Mouse (Mus musculus): ENCODE data around the gene Cd86.

Cd86 gene

DNA sequence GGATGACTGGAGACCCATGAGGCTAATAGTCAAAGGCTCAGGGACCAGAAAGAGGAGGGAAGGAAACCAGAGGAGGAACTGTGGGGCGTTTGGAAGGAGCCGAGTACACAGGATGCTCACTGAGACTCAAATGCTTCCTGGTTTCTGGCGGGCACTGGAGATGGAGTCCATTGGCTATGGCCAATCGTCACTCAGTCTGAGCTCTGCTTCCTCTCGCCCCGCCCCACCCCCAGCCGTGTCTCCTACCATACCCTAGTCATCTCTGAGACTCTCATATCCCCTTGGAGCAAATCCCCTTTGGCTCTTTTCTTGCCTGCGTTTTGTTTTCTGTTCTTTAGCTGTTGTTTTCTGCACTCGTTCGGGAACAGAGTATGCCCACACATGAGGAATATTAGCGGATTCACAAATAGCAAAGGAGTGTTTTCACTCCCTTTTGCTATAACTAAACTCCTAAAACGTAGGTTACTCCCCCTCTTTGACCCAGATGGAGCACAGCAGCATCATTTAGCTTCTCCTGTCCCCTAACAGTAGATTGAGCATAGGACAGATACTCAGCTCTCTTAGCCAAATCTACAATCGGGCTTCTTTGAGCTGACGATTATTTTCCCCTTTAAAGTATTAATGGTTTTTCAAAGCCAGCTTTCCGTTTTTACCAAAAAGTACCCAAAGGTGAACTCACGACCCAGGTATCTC lies 25.9 kb downstream of the Cd86 start:
- no peak for TF ChIP-seq GATA4 (IDR thresholded peaks at IDR 0.05; ENCODE audit: insufficient replicate concordance, low read length)

DNA sequence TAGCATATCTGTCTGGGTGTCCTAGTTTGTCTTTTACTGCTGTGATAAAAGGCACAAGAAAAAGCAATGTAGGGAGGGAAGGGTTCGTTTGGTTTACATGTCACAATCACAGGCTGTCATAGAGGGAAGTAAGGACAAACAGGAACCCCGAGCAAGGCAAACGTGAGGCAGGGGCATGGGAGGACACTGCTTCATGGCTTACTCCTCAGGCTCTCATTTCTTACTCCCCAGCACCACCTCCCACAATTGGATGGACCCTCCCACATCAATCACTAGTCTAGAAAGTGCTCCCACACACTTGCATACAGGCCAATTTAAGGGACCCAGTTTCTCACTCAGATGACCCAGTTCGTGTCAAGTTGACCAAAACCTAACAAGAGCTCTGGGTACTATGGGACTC lies 29.1 kb downstream of the Cd86 start:
- TF ChIP-seq GATA4 (IDR thresholded peaks at IDR 0.05; ENCODE audit: insufficient replicate concordance, low read length): no peak

DNA sequence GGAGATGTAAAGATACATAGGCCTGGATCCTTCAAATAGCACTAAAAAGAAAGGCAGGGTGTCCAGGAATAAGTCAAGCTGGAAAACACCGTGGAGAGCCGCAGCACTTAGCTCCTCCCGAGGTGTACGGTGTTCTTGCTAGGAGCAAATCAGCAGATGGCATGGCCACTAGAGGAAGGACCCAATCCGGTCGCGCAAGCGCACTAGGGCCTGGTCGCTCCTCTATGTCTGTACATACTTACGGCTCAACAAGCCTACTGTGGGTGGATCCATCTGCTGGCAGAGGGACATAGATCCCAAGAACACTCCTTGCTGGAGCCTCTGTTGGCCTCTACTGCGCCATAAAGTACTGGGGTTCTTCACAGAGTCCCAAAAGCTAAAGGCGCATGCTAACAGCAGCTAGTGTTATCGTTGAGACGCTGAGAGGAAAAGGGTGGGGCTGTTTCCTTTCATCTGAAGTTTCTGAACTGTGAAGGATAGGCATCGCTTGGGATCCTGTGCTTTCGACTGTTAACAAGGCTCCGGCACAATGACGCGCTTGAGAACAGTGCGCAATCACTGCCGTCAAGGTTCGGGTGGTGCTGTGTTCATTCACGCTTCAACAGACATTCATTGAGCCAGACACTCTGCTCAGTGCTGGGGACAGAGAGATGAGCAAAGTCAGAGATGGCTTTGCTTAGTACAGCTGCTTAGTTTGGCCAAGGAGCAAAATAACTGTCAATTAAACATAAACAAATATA lies 30.7 kb downstream of the Cd86 start:
- TF ChIP-seq GATA4 (IDR thresholded peaks at IDR 0.05; ENCODE audit: insufficient replicate concordance, low read length): no peak

DNA sequence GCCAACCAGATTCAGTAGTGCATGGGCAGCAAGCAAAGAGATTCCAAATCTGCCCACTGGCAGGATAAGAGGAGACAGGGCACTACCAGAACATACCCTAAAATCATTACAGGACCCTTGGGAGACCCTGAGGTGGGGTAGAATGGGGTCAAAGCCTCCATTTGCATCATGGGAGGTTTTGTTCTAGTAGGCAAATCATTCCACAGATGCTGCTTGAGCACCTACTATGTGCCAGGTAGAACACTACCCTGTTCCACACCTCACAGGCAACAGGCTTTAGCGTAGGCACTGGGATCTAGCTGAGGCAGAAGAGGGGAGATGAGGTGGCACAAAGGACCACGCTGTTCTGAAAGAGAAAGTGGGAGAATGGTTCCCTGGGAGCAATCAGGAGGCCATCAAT lies 31.5 kb downstream of the Cd86 start:
- no peak for TF ChIP-seq GATA4 (IDR thresholded peaks at IDR 0.05; ENCODE audit: insufficient replicate concordance, low read length)

DNA sequence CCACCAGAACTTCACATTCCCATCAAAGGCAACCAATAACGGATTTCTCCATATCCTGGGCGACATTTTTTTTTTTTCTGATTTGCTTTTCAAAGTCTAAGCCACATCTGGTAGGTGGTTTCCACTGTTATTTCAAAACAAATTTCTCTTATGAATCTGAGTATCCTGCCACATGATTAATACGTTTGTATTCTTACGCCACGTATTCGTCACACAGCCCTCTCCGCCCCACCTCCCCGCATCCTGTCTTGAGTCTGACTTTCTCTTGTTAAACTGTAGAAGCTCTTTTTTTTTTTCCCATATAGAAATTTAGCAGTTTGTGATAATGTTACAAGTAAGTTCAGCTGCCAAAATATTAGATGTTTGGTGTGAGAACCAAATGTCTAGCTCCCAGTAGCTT lies 33.7 kb downstream of the Cd86 start:
- no peak for TF ChIP-seq GATA4 (IDR thresholded peaks at IDR 0.05; ENCODE audit: insufficient replicate concordance, low read length)

DNA sequence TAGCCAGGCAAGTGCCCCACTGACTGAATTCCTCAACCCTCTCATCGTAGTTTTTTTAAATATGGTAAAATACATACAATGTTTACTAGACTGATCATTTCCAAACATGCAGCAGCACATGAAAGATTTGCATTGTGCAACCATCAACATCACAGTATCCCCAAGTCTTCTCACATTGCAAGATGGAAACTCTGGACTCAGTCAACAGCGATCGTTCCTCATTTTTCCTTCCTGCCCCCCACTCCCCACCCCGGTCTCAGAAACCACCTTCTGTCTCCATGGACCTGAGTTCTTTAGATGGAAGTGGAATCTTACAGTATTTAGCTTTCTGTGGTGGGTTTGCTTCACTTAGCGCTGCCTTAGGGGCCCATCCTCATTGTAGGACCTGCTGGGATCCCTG lies 34.3 kb downstream of the Cd86 start:
- no peak for TF ChIP-seq GATA4 (IDR thresholded peaks at IDR 0.05; ENCODE audit: insufficient replicate concordance, low read length)

DNA sequence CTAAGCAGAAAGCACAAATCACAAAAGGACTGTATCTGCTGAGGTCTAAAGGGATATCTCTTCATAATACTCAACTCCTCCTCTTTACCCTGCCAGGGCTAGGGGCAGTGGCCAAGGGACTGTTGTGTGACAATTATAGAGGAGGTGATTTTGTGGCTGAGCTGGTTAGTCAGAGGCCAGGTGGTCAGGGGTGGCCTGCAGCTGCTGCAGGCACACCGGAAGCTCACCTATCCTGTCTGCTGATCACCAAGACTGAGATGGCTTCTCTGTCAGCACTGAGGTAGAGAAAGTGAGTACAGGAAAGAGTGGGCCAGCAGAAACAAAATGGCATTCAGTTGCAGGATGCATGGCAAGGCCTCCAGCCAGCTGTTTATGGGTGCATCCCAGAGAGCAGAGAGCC lies 38.1 kb downstream of the Cd86 start:
- TF ChIP-seq GATA4 (IDR thresholded peaks at IDR 0.05; ENCODE audit: insufficient replicate concordance, low read length): no peak

DNA sequence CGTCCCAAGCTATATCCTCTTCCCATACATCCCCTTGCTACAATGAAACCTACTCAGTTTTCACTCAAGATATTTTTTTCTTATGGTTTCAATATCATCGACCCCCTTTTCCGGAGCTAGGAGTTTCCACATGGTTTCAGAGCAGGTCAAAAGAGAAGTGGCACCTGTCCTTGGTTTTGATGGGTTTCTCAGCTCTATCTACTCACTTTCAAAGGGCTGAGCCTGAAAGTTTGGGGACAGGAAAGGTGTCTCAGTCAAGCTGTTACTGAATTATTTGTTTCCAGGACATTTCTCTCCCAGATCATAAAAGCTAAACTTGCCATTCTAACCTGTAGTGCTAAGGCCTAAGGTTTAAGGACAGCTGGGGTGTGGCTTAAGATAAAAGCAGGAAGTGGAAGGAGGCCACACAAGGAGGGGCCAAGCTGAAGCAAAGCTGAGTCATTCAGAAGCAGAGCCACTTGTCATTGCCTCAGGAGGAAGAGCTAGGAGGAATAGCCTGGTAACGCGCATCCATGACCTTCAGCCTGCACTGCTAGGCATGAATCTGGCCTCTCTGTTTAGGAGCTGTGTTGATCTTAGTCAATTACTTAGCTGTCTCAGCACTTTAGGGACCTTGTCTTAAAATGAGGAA lies 39.2 kb downstream of the Cd86 start:
- no peak for TF ChIP-seq GATA4 (IDR thresholded peaks at IDR 0.05; ENCODE audit: insufficient replicate concordance, low read length)

DNA sequence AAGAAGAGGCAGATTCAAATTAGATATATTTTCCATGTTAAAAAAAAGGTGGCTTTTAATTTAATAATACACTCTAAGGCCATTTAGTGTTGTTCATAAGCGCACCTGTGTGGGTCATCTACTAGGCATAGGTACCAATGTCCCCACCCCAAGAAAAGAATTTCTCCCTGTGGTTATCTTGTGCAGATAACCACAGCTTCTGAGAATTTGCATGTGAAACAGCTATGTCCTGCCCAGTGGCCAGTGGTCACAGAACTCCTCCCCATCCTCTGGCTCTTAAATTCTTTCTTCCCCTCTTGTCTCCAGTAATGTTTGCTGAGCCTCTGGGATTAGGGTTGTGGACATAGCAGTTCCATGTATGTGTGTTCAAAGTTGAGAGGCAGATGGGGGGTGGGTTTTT lies 40.0 kb downstream of the Cd86 start:
- TF ChIP-seq GATA4 (IDR thresholded peaks at IDR 0.05; ENCODE audit: insufficient replicate concordance, low read length): no peak

DNA sequence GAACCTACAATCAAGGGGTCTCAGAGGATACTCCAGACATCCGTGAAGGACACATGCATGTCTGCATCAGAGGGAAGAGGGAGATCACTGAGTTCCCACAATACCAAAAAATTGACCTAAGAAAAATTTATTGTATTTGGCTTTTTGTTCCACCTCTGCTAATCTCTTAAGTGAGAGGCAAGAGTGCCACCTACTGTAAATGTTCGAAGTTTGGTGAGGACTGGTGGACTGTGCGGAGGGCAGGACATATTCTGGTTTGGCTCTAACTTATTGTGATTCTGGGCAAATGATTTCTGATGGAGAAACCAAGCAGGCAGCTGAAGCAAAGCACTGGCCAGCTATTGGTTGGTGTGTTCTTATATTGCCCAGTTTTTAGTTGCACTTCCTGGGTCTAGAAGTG lies 43.6 kb downstream of the Cd86 start:
- no peak for TF ChIP-seq GATA4 (IDR thresholded peaks at IDR 0.05; ENCODE audit: insufficient replicate concordance, low read length)

DNA sequence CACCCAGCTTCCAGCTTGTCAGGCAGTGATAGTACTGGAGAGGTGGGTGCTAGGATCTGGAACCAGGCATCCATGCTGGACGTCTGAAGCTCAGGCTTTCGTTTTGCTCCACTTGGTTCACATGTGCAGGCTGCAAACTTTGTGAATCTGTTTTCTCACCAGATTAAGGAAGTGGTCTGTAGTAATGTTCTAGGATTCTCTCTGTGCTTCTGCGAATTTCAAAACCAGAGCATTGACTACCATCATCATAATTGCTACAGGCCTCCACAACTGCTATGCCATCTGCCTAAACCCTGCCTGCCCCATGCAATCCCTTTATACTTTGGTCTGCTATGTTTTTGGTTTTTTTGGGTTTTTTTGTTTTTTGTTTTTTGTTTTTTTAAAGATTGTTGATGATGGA lies 44.8 kb downstream of the Cd86 start:
- TF ChIP-seq GATA4 (IDR thresholded peaks at IDR 0.05; ENCODE audit: insufficient replicate concordance, low read length): no peak

DNA sequence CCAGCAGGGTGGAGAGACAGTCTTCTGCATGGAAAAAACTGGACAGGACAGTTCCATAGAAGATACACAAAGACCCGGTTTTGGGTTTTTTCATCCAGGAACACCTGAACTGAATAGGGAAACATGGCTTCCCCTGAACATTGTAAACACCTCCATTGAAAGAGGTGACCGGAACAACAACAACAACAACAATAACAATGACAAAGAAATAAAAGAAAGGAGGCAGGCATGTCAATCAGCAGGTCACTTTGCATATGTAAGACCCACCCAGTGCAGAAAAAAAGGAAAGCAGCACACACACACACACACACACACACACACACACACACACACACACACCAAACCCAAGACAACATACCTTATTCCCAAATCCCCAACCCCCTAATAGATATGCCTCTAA lies 52.2 kb downstream of the Cd86 start:
- no peak for TF ChIP-seq GATA4 (IDR thresholded peaks at IDR 0.05; ENCODE audit: insufficient replicate concordance, low read length)

DNA sequence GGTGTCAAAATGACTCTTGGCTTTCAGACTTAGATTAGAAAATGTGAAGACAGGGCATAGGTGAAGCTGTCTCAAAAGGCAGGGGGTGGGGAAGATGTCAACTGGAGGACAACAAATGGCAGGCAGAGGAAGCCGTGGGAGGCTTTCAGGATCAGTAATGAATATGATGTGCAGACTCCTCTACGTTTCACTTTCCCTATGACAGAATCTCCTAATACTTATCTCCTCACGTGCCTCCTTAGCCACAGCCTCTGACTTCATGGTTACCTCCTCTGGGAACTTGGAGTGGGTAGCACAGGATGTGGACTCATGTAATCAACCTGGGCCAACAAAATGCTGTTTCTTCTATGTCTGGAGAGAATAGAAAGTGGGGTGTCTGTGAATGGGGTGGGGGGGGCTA lies 63.2 kb downstream of the Cd86 start:
- no peak for TF ChIP-seq GATA4 (IDR thresholded peaks at IDR 0.05; ENCODE audit: insufficient replicate concordance, low read length)

DNA sequence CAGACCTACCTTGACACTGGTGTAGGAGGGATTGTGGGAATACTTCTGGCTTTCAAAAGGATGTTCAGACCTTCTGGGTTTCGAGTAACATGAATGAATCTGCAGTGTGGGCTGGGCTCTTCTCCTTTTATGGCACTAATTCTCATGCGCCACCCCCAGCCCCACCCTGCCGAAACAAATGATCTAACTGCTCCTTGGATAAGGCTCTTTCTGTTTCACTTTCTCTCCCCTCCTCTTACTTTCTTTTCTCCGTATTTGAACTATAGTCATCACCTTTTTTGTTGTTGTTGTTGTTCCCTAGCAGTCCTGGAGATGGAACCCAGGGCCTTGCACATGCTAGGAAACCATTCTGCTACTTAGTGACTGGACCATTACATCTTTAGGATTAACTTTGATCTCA lies 67.6 kb downstream of the Cd86 start:
- no peak for TF ChIP-seq GATA4 (IDR thresholded peaks at IDR 0.05; ENCODE audit: insufficient replicate concordance, low read length)

DNA sequence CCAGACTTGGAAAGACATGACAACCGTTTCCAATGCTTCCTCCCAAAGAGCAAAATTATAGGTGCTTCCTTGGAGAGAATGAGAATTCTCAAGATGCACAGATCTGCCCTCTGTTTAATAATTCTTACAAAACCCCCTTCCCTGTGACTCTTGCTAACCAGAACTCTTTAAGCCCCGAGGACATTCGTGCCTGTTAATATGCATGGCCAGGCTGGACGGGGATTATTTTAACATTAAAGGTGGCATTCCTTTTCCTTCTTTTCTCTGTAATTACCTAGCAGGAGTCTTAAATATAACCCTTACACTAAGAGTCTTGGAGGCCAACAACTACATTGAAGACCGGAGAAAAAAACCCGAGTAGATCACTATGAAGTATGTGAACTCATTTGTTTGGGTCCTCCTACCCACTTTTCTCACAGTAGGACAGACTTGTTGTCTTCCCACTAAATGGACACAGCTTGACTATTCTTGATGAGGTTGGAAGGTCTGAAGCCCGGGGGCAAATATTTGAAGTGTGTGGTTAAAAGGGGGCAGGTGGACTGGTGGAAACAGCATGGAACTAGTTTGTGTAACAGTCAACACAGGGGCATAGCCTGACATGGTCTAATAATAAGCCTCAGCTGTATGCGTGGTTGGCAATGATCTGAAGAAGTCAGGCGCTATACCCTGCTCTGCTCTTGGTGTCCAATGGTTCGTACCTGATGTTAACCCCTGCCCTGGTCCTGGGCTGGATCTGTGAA lies 69.0 kb downstream of the Cd86 start:
- no peak for TF ChIP-seq GATA4 (IDR thresholded peaks at IDR 0.05; ENCODE audit: insufficient replicate concordance, low read length)

DNA sequence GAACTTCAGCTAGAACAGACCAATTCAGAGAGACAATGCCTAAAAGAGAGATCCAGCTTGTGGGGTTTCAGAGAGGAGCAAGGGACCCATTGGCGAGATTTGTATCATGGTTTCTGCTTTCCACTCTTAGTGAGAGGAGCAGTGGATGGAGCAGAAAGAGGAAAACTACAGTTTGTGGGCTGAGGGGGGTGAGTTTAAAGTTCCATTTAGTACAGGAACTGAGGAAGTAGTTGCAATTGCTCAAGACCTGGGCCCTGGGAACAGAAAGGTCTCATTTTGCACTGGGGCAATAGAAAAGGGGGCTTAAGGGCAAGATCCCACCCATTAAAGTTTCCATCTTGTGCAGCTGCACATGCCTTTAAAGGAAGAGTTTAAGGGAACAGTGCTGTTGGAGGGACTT lies 76.0 kb downstream of the Cd86 start:
- no peak for TF ChIP-seq GATA4 (IDR thresholded peaks at IDR 0.05; ENCODE audit: insufficient replicate concordance, low read length)
